Mouse (Mus musculus): Measurements from ENCODE around the gene Ppp1r27. TPM values are rescaled to one million over a fixed set of nuclear protein-coding genes. Genes with fewer than 3 reads are reported as not detected.
A peak's percentile ranks its signal among the peaks of the same experiment; 100 is the strongest.
"Not testable (repeated sequence)": the region's sequence is repeated elsewhere in the genome, so short reads cannot be mapped to it uniquely, and the experiment has no call there.

Ppp1r27 gene
- not detected for polyA plus RNA-seq (2017; shearing (Covaris generic))

GRCm38 (mm10) chr11:120550810-120551440 lies at the start of gene Ppp1r27:
TSS of gene Ppp1r27 (minus strand) at chr11:120551132.
- no peak for ATAC-seq

GRCm38 (mm10) chr11:120600716-120601115 lies 49.8 kb upstream of the Ppp1r27 start:
- peak; percentile 30 for ATAC-seq

- ATAC-seq = no peak
Measured at GRCm38 (mm10) chr11:120598990-120599549, 48.1 kb upstream of the Ppp1r27 start.

GRCm38 (mm10) chr11:120598283-120598989 lies 47.5 kb upstream of the Ppp1r27 start, which contains the start of the genes Alyref and Anapc11:
TSS of gene Alyref (minus strand) at chr11:120598365.
TSS of gene Anapc11 (plus strand) at chr11:120598421.
- ATAC-seq = peak; percentile 86

GRCm38 (mm10) chr11:120597240-120598235 lies 46.6 kb upstream of the Ppp1r27 start:
- ATAC-seq = peak; percentile 7

- no peak for ATAC-seq
Measured at GRCm38 (mm10) chr11:120588531-120588930, 37.6 kb upstream of the Ppp1r27 start.

GRCm38 (mm10) chr11:120583937-120584336 lies 33.0 kb upstream of the Ppp1r27 start:
- no peak for ATAC-seq

- not testable (repeated sequence) for ATAC-seq
Measured at GRCm38 (mm10) chr11:120582982-120583293, 32.0 kb upstream of the Ppp1r27 start.

GRCm38 (mm10) chr11:120582268-120582981 lies 31.5 kb upstream of the Ppp1r27 start:
- no peak for ATAC-seq

- ATAC-seq = peak; percentile 50
Measured at GRCm38 (mm10) chr11:120581490-120582267, 30.7 kb upstream of the Ppp1r27 start, which contains the start of gene Arhgdia. TSS of gene Arhgdia (minus strand) at chr11:120581624.

GRCm38 (mm10) chr11:120580871-120581331 lies 30.0 kb upstream of the Ppp1r27 start:
- no peak for ATAC-seq

GRCm38 (mm10) chr11:120580190-120580589 lies 29.3 kb upstream of the Ppp1r27 start:
- no peak for ATAC-seq

- ATAC-seq = no peak
Measured at GRCm38 (mm10) chr11:120579316-120580107, 28.6 kb upstream of the Ppp1r27 start.

- no peak for ATAC-seq
Measured at GRCm38 (mm10) chr11:120578694-120579243, 27.8 kb upstream of the Ppp1r27 start.

- ATAC-seq = no peak
Measured at GRCm38 (mm10) chr11:120578024-120578693, 27.2 kb upstream of the Ppp1r27 start.

GRCm38 (mm10) chr11:120577211-120578023 lies 26.5 kb upstream of the Ppp1r27 start:
- no peak for ATAC-seq

GRCm38 (mm10) chr11:120576365-120576981 lies 25.5 kb upstream of the Ppp1r27 start:
- no peak for ATAC-seq

GRCm38 (mm10) chr11:120575940-120576339 lies 25.0 kb upstream of the Ppp1r27 start:
- no peak for ATAC-seq
